9 mouse cellular contexts compared by ENCODE assay signal in genomic region chr7:109578880-109579584, GRCm38 (mm10).
DNase-seq lines count a peak whose midpoint lies in the region; ATAC-seq lines count a peak whose summit lies in the region.
"Had no signal": no experiment of that assay in that cellular context is flagged by ENCODE, and none has a peak within 500 bp of the region (broad histone marks: within the 10 kb centered on the region; RNA-seq: fewer than 3 reads in every experiment).

No protein-coding gene starts in this region.

- H3K9ac ChIP-seq in heart, embryonic 12.5 days = no peak overlapping the region
- no peak overlapping the region for H3K9ac ChIP-seq in limb, embryonic 13.5 days

- WGBS in heart, embryonic 12.5 days = 31% methylated on average over 2 of the region's 2 CpGs
- WGBS in limb, embryonic 13.5 days = 61% methylated on average over 2 of the region's 2 CpGs

- ATAC-seq in heart, embryonic 12.5 days (ENCODE audit: insufficient number of reproducible peaks, low FRiP score) = no peak
- ATAC-seq in limb, embryonic 13.5 days (ENCODE audit: low FRiP score, low read depth) = no peak

- no peaks in the 10 kb centered on the region for H3K27me3 ChIP-seq in heart, embryonic 12.5 days (replicated peaks)
- H3K27me3 ChIP-seq in limb, embryonic 13.5 days = no peaks in the 10 kb centered on the region

- DNase-seq in heart, adult 9 months (ENCODE audit: low spot score in 2 of 2) = no peak
- DNase-seq in right cerebral cortex, adult 18-20 months = peak; percentile 22
- DNase-seq in right cerebral cortex, postnatal 4 days = no peak
- DNase-seq in adrenal gland, postnatal 4 days (ENCODE audit: low spot score in 2 of 2) = no peak
- no peak for DNase-seq in right cerebral cortex, postnatal 14 days
- no peak for DNase-seq in kidney, postnatal 25 days
- DNase-seq: kidney, adult 8-10 months had no signal

- peak overlapping the region; percentile 81 for H3K27ac ChIP-seq in heart, embryonic 12.5 days (ENCODE audit: poor library complexity, severe bottlenecking)
- H3K27ac ChIP-seq in limb, embryonic 13.5 days = peak overlapping the region; percentile 29; the same call in 1 of the 2 replicates

- peaks cover 67% of the 10 kb centered on the region for H3K4me1 ChIP-seq in heart, embryonic 12.5 days (replicated peaks)
- H3K4me1 ChIP-seq in limb, embryonic 13.5 days = peaks cover 37% of the 10 kb centered on the region

- H3K9me3 ChIP-seq in heart, embryonic 12.5 days (replicated peaks) = no peaks in the 10 kb centered on the region
- H3K9me3 ChIP-seq in limb, embryonic 13.5 days = no peaks in the 10 kb centered on the region

- H3K4me2 ChIP-seq in heart, embryonic 12.5 days = no peak overlapping the region
- no peak overlapping the region for H3K4me2 ChIP-seq in limb, embryonic 13.5 days (replicated peaks)

- no peaks in the 10 kb centered on the region for H3K36me3 ChIP-seq in heart, embryonic 12.5 days
- peaks cover 5% of the 10 kb centered on the region; the same call in 1 of the 2 replicates for H3K36me3 ChIP-seq in limb, embryonic 13.5 days

- no peak overlapping the region for H3K4me3 ChIP-seq in heart, embryonic 12.5 days
- H3K4me3 ChIP-seq in limb, embryonic 13.5 days = no peak overlapping the region
